Mouse (Mus musculus): ENCODE measurements around the gene Rexo4.

GRCm38 (mm10) chr2:26980361-26980760 is 16.2 kb upstream of the Rexo4 start:
- TF ChIP-seq CTCF (IDR thresholded peaks at IDR 0.05; ENCODE audit: borderline replicate concordance, control insufficient read depth, extremely low read depth, insufficient read depth, low read length, poor library complexity) (no peak), POLR2A (IDR thresholded peaks at IDR 0.05; ENCODE audit: control insufficient read depth, extremely low read depth, insufficient read depth, low read length, poor library complexity) (no peak)

Measured in thymus, adult 2 months (tissue).